Mouse (Mus musculus) embryonic facial prominence, embryonic 12.5 days (tissue): ENCODE results near the gene Fam216b. TPM values are rescaled to one million over a fixed set of nuclear protein-coding genes. Genes with fewer than 3 reads are reported as not detected.

Source experiments
- ATAC-seq: fragments of 200-750 bp; cut with Nextera tagmentation; 2 replicates; pipeline ENCODE4 v1.8.0; 2017; ENCODE audit not compliant: insufficient number of reproducible peaks, insufficient read depth, low FRiP score, low TSS enrichment
- H3K27ac ChIP-seq: fragments of 300-500 bp; sonication (generic); 2 replicates; pipeline ENCODE4 v1.5.1; 2016; ENCODE audit warnings: mild to moderate bottlenecking
- H3K27me3 ChIP-seq: fragments of 300-500 bp; sonication (generic); 2 replicates; pipeline ENCODE4 v1.6.1; 2016; ENCODE audit warnings: mild to moderate bottlenecking, moderate library complexity
- H3K36me3 ChIP-seq: fragments of 300-500 bp; sonication (generic); 2 replicates; pipeline ENCODE4 v1.6.1; 2016; ENCODE audit warnings: mild to moderate bottlenecking
- H3K4me1 ChIP-seq: fragments of 300-500 bp; sonication (generic); 2 replicates; pipeline ENCODE4 v1.6.1; 2016
- H3K4me2 ChIP-seq: fragments of 300-500 bp; sonication (generic); replicated peaks from 2 replicates; pipeline ENCODE4 v1.6.1; 2016; ENCODE audit warnings: mild to moderate bottlenecking, moderate library complexity
- H3K4me3 ChIP-seq: fragments of 300-500 bp; sonication (generic); 2 replicates; pipeline ENCODE4 v1.5.1; 2016; ENCODE audit warnings: mild to moderate bottlenecking
- H3K9ac ChIP-seq: fragments of 300-500 bp; sonication (generic); 2 replicates; pipeline ENCODE4 v1.6.1; 2016; ENCODE audit warnings: mild to moderate bottlenecking, moderate library complexity
- H3K9me3 ChIP-seq: fragments of 300-500 bp; sonication (generic); 2 replicates; pipeline ENCODE4 v1.6.1; 2016; ENCODE audit warnings: mild to moderate bottlenecking, moderate library complexity
- WGBS: fragments of 180-500 bp; shearing (Covaris S2); methylation state at CpG from one replicate; pipeline ENCODE4 v1.1.7; 2016; 5-methylcytosine and 5-hydroxymethylcytosine counted together
- polyA plus RNA-seq: library from polyadenylated mRNA; unstranded; fragments of >200 nt; fragmentation: Nextera tagmentation; extraction: Ambion mirVana; gene quantifications from 2 replicates; pipeline ENCODE4 v1.2.1, GENCODE M21; 2016

Gene Fam216b
- polyA plus RNA-seq, 1 experiment from 2014 or later, result not detected

GRCm38 (mm10) chr14:78041886-78042526 is 46.8 kb downstream of the Fam216b start:
- H3K4me1 ChIP-seq, result no peaks in the 10 kb centered on the region
- H3K27me3 ChIP-seq, result no peaks in the 10 kb centered on the region
- 75% methylated on average over 11 of the region's 11 CpGs for WGBS
- H3K4me2 ChIP-seq, result no peak overlapping the region
- H3K27ac ChIP-seq, result no peak overlapping the region
- H3K36me3 ChIP-seq, result no peaks in the 10 kb centered on the region
- H3K9me3 ChIP-seq, result no peaks in the 10 kb centered on the region
- H3K4me3 ChIP-seq, result no peak overlapping the region
- H3K9ac ChIP-seq, result no peak overlapping the region
- ATAC-seq, result no peak

GRCm38 (mm10) chr14:78040643-78041042 is 48.2 kb downstream of the Fam216b start:
- no peak overlapping the region for H3K4me3 ChIP-seq
- no peak overlapping the region for H3K4me2 ChIP-seq
- 80% methylated on average over 6 of the region's 6 CpGs for WGBS
- H3K9me3 ChIP-seq, result no peaks in the 10 kb centered on the region
- no peak overlapping the region for H3K9ac ChIP-seq
- H3K4me1 ChIP-seq, result no peaks in the 10 kb centered on the region
- no peak for ATAC-seq
- no peaks in the 10 kb centered on the region for H3K27me3 ChIP-seq
- H3K27ac ChIP-seq, result no peak overlapping the region
- H3K36me3 ChIP-seq, result no peaks in the 10 kb centered on the region

GRCm38 (mm10) chr14:78038876-78039275 is 49.9 kb downstream of the Fam216b start:
- Histone ChIP-seq H3K9ac (no peak overlapping the region), H3K4me1 (no peaks in the 10 kb centered on the region), H3K27me3 (no peaks in the 10 kb centered on the region), H3K36me3 (no peaks in the 10 kb centered on the region), H3K4me3 (no peak overlapping the region), H3K27ac (no peak overlapping the region), H3K9me3 (no peaks in the 10 kb centered on the region), H3K4me2 (no peak overlapping the region)
- ATAC-seq, result no peak
- 66% methylated on average over 8 of the region's 8 CpGs for WGBS

Other genes with a start within 250 kb of the Fam216b start
- gene Dnajc15, start 213.9 kb downstream of the Fam216b start, polyA plus RNA-seq, result 88.4 and 104 TPM in 2 replicates
- 0.19 TPM in 2 replicates for gene Epsti1, start 184.8 kb downstream of the Fam216b start, polyA plus RNA-seq
- gene Tnfsf11, start 219.0 kb upstream of the Fam216b start, polyA plus RNA-seq, result 0.75 and 0.78 TPM in 2 replicates